Mouse (Mus musculus) C2C12 (cell line): ENCODE data around the gene Ccm2l.

Experiments used
- CTCF ChIP-seq: IDR thresholded peaks from one replicate; pipeline ENCODE4 v1.5.1; 2011; ENCODE audit not compliant: control insufficient read depth, insufficient read depth, insufficient read length
- MYOD1 ChIP-seq: IDR thresholded peaks from one replicate; pipeline ENCODE4 v1.6.1; 2011; ENCODE audit warnings: low read depth; ENCODE audit not compliant: control insufficient read depth, insufficient read length

DNA sequence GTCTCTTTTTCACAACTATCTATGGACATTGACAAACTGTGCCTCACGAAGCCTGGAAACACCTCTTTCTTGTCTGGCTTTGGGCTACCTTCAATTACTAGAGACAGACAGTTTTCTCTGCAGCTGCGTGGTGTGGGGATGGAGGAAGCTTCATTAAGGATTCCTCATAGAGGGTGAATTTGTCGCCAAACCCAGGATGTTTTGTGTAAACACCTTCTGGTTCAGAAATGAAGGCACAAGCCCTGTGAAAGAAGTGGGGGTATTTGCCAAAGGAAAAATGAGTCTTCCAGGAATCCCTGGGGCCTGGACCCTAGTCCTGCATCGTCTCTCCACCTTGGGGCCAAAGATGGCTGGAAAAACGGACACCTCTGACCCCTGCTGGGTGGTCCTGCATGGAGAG lies 49.0 kb upstream of the Ccm2l start:
- TF ChIP-seq MYOD1 (no peak), CTCF (no peak)
